ENCODE assay signal across 18 mouse cellular contexts in the genomic region with DNA sequence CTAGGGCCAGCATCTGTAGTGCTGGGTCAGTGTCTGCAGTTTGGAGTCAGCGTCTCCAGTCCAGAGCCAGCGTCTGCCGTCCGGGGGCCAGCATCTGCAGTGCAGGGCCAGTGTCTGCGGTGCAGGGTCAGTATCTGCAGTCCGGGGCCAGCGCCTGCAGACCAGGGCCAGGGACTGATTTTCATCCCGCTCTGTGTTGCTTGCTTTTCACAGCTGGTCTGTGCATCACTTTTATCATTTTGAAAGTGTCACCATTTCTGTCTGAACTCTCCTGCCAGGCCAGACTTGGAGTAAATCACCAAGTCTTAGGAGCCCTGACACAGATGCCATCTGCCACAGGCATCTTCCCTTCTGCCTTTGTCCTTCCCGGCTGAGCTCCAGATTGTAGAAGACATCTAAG.
DNase-seq lines count a peak whose midpoint lies in the region; ATAC-seq and TF ChIP-seq lines count a peak whose summit lies in the region.
"Had no signal": no experiment of that assay in that cellular context is flagged by ENCODE, and none has a peak within 500 bp of the region (broad histone marks: within the 10 kb centered on the region; RNA-seq: fewer than 3 reads in every experiment).

No protein-coding gene starts in this region.

- WGBS in lung, postnatal 0 days, result 79% methylated on average over 9 of the region's 9 CpGs

- no peak overlapping the region for H3K4me2 ChIP-seq in lung, postnatal 0 days (replicated peaks; ENCODE audit: low read depth, low read length)
- H3K4me2 ChIP-seq: embryonic facial prominence, embryonic 12.5 days; forebrain, embryonic 15.5 days; heart, embryonic 11.5 days; hindbrain, embryonic 13.5 days had no signal

- H3K4me1 ChIP-seq in lung, postnatal 0 days (ENCODE audit: insufficient read depth, low read depth, low read length), result peaks cover 7% of the 10 kb centered on the region

- DNase-seq in layer of hippocampus, adult 2 months (ENCODE audit: low spot score in 2 of 2), result no peak
- DNase-seq in layer of hippocampus, adult 9-10 months (ENCODE audit: low spot score), result no peak
- peak; percentile 39 for DNase-seq in lung, postnatal 10 days
- no peak for DNase-seq in lung, postnatal 0 days (ENCODE audit: low spot score)
- peak; percentile 22 for DNase-seq in retina, embryonic 14.5 days (ENCODE audit: low spot score)
- DNase-seq in retina, postnatal 1 day, result no peak
- no peak for DNase-seq in B cell, adult 2 months
- DNase-seq: adrenal gland, postnatal 10 days; cerebellum, adult 11 months; cerebellum, adult 8-10 months; cerebellum, postnatal 14 days; embryo, embryonic 11 days; gastrocnemius, postnatal 36 days had no signal

- H3K9ac ChIP-seq in lung, postnatal 0 days (replicated peaks; ENCODE audit: low read depth), result no peak overlapping the region
- H3K9ac ChIP-seq: embryonic facial prominence, embryonic 12.5 days; forebrain, embryonic 15.5 days; hindbrain, embryonic 13.5 days had no signal

- H3K27me3 ChIP-seq in lung, postnatal 0 days (replicated peaks; ENCODE audit: insufficient read depth, low read length), result no peaks in the 10 kb centered on the region
- H3K27me3 ChIP-seq: embryonic facial prominence, embryonic 12.5 days; forebrain, embryonic 15.5 days; hindbrain, embryonic 13.5 days had no signal

- peak overlapping the region; percentile 54; the same call in 1 of the 2 replicates for H3K27ac ChIP-seq in layer of hippocampus, adult 2 months
- H3K27ac ChIP-seq in lung, postnatal 0 days (ENCODE audit: low read length), result no peak overlapping the region
- H3K27ac ChIP-seq: embryonic facial prominence, embryonic 12.5 days; forebrain, embryonic 15.5 days; hindbrain, embryonic 13.5 days; hindbrain, postnatal 0 days had no signal

- no peaks in the 10 kb centered on the region for H3K9me3 ChIP-seq in lung, postnatal 0 days (ENCODE audit: low read length)
- H3K9me3 ChIP-seq: embryonic facial prominence, embryonic 12.5 days; forebrain, embryonic 15.5 days; hindbrain, embryonic 13.5 days had no signal

- no peak for ATAC-seq in lung, postnatal 0 days
- ATAC-seq: forebrain, embryonic 15.5 days; hindbrain, postnatal 0 days had no signal

- no peak overlapping the region for H3K4me3 ChIP-seq in layer of hippocampus, adult 2 months
- H3K4me3 ChIP-seq in lung, postnatal 0 days (ENCODE audit: low read depth, low read length), result no peak overlapping the region
- H3K4me3 ChIP-seq: embryonic facial prominence, embryonic 12.5 days; forebrain, embryonic 15.5 days; hindbrain, embryonic 13.5 days had no signal

- no peaks in the 10 kb centered on the region for H3K36me3 ChIP-seq in lung, postnatal 0 days (ENCODE audit: insufficient read depth, low read length)
- H3K36me3 ChIP-seq: embryonic facial prominence, embryonic 12.5 days; forebrain, embryonic 15.5 days; hindbrain, embryonic 13.5 days had no signal

- no peak for TF ChIP-seq EP300 in lung, postnatal 0 days (IDR thresholded peaks at IDR 0.05)

- no peak for TF ChIP-seq CTCF in layer of hippocampus, adult 2 months (conservative IDR thresholded peaks at IDR 0.05)
- TF ChIP-seq CTCF in lung, postnatal 0 days (IDR thresholded peaks at IDR 0.05), result no peak

Comparison
In these comparisons a context has a peak if more than half of its experiments do, and no peak if none do; other contexts are left out.
1. DNase-seq: peak in lung, postnatal 10 days (single experiment) and retina, embryonic 14.5 days (single experiment); none in layer of hippocampus, adult 2 months (0 of 2), layer of hippocampus, adult 9-10 months (single experiment), lung, postnatal 0 days (single experiment), retina, postnatal 1 day (single experiment) and B cell, adult 2 months (0 of 2).